Mouse (Mus musculus) cortical plate, adult 2 months (tissue): ENCODE data around the gene Plppr1. TPM values are rescaled to one million over a fixed set of nuclear protein-coding genes. Genes with fewer than 3 reads are reported as not detected.
"Not testable (repeated sequence)": the region's sequence is repeated elsewhere in the genome, so short reads cannot be mapped to it uniquely, and the experiment has no call there.

ENCODE experiments used
- H3K27ac ChIP-seq: fragments of 200-500 bp; 2 replicates; pipeline ENCODE4 v1.5.1; 2012; ENCODE audit warnings: low read length, control low read depth, inconsistent platforms; ENCODE audit not compliant: insufficient read depth
- H3K4me1 ChIP-seq: fragments of 200-500 bp; 2 replicates; pipeline ENCODE4 v1.6.1; 2011; ENCODE audit warnings: low read length; ENCODE audit not compliant: control insufficient read depth, insufficient read depth
- H3K4me3 ChIP-seq: fragments of 200-500 bp; 2 replicates; pipeline ENCODE4 v1.5.1; 2011; ENCODE audit warnings: mild to moderate bottlenecking, low read length, control low read depth; ENCODE audit not compliant: insufficient read depth
- CTCF ChIP-seq: fragments of 200-500 bp; IDR thresholded peaks from 2 replicates; pipeline ENCODE4 v1.5.1; 2011; ENCODE audit warnings: mild to moderate bottlenecking, control low read depth, low read length; ENCODE audit not compliant: insufficient read depth; ENCODE audit errors: extremely low read depth
- POLR2A ChIP-seq: fragments of 200-500 bp; IDR thresholded peaks from 2 replicates; pipeline ENCODE4 v1.6.1; 2011; ENCODE audit warnings: mild to moderate bottlenecking, low read length, control low read depth; ENCODE audit not compliant: insufficient read depth; ENCODE audit errors: extremely low read depth
- polyA plus RNA-seq: library from polyadenylated mRNA; depleted of rRNA; stranded (reverse); fragments of >200 nt; gene quantifications from 2 replicates; pipeline ENCODE4 v1.2.3, GENCODE M21; 2012

The Plppr1 gene
- polyA plus RNA-seq, 1 experiment, result 7.3 TPM

- no peak overlapping the region for H3K4me3 ChIP-seq
- H3K4me1 ChIP-seq, result no peaks in the 10 kb centered on the region
- no peak overlapping the region for H3K27ac ChIP-seq
- no peak for TF ChIP-seq CTCF
These were observed 289.6 kb downstream of the Plppr1 start for GRCm38 (mm10) chr4:49348677-49349076.

GRCm38 (mm10) chr4:49350470-49350869 lies 291.4 kb downstream of the Plppr1 start:
- H3K4me1 ChIP-seq, result no peaks in the 10 kb centered on the region
- no peak overlapping the region for H3K27ac ChIP-seq
- no peak for TF ChIP-seq POLR2A
- TF ChIP-seq CTCF, result no peak
- H3K4me3 ChIP-seq, result no peak overlapping the region

- Histone ChIP-seq H3K27ac (no peak overlapping the region), H3K4me1 (no peaks in the 10 kb centered on the region), H3K4me3 (no peak overlapping the region)
- TF ChIP-seq POLR2A (no peak), CTCF (no peak)
These were observed 298.0 kb downstream of the Plppr1 start for GRCm38 (mm10) chr4:49357097-49357496.

DNA sequence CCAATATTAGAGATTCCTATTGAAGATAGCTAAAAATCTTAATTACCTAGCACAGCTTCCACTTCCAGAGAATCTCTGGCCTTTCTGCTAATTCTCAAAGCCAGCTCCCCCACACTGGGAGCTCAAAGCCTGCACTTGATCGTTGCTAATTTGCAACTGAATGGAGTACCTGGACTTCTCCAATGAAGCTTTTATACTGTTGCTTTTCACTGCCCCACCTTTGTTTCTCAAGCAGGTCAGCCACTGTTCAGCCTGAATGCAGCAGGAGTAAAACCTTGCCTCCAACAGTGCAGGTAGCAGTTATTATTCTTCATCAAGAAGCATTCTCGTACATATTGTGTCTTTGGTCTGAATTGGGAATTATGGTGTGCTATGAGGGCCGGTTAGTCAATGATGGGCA lies 309.0 kb downstream of the Plppr1 start:
- H3K4me3 ChIP-seq, H3K4me1 ChIP-seq, H3K27ac ChIP-seq: not testable (repeated sequence)

- H3K4me3 ChIP-seq, H3K4me1 ChIP-seq, H3K27ac ChIP-seq: not testable (repeated sequence)
These were observed 324.7 kb downstream of the Plppr1 start for GRCm38 (mm10) chr4:49383576-49384318.

DNA sequence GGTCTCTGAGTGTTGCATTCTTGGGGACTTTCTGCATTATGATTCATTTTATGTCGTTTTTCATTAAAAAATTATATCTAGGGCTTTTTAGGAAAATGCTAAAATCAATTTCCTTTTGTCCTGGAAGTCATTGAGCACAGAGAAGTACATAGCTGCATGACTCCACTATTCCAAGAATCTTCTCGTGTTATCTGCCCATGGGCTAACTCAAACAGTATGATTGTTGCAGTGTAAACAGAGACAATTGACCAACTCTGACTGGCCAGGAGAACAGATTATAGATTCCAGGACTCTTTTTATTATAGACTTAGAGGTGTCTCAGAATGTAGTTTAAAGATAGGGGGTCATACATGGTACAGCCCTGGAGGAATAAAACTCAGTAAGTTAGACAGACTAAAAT lies 327.8 kb downstream of the Plppr1 start:
- TF ChIP-seq POLR2A (no peak), CTCF (no peak)
- H3K4me1 ChIP-seq, result no peaks in the 10 kb centered on the region

More for the DNA sequence above, 327.8 kb downstream of the Plppr1 start:
- Histone ChIP-seq H3K27ac (no peak overlapping the region), H3K4me3 (no peak overlapping the region)
